Mouse (Mus musculus) fat pad, adult 2 months (tissue): ENCODE measurements at regions not wholly inside any gene's neighbourhood (a gene's known extent, or its start where the extent isn't known, plus 50 kb on each side); places are given as distances from the start of the nearest gene placed in this dataset.
"Not testable (repeated sequence)": the region's sequence is repeated elsewhere in the genome, so short reads cannot be mapped to it uniquely, and the experiment has no call there.

Experiments
- DNase-seq: peaks from one replicate; pipeline ENCODE4 v3.0.0-alpha.2; 2011; ENCODE audit warnings: low read depth, low spot score; ENCODE audit errors: extremely low read depth

- DNase-seq: no peak
Observed at GRCm38 (mm10) chr6:84325384-84326114, 268.2 kb downstream of the Cyp26b1 start.

GRCm38 (mm10) chr6:84324185-84324584, 269.5 kb downstream of the Cyp26b1 start:
- DNase-seq: no peak

GRCm38 (mm10) chr6:84322528-84322927, 271.2 kb downstream of the Cyp26b1 start:
- DNase-seq: no peak

GRCm38 (mm10) chr6:84320586-84320985, 273.1 kb downstream of the Cyp26b1 start:
- DNase-seq: no peak

GRCm38 (mm10) chr6:84318774-84319173, 274.9 kb downstream of the Cyp26b1 start:
- DNase-seq: no peak

GRCm38 (mm10) chr6:84317026-84317425, 276.7 kb downstream of the Cyp26b1 start:
- DNase-seq: no peak

- no peak for DNase-seq
Observed at GRCm38 (mm10) chr6:84315175-84315912, 278.4 kb downstream of the Cyp26b1 start.

- no peak for DNase-seq
Observed at GRCm38 (mm10) chr6:84313797-84314196, 279.9 kb downstream of the Cyp26b1 start.

- no peak for DNase-seq
Observed at GRCm38 (mm10) chr6:84310635-84311241, 283.0 kb downstream of the Cyp26b1 start.

- no peak for DNase-seq
Observed at GRCm38 (mm10) chr6:84307556-84307955, 286.2 kb downstream of the Cyp26b1 start.

GRCm38 (mm10) chr6:84306585-84306984, 287.1 kb downstream of the Cyp26b1 start:
- DNase-seq: no peak

GRCm38 (mm10) chr6:84305093-84305492, 288.6 kb downstream of the Cyp26b1 start:
- DNase-seq: no peak

GRCm38 (mm10) chr6:84302916-84303315, 290.8 kb downstream of the Cyp26b1 start:
- not testable (repeated sequence) for DNase-seq

GRCm38 (mm10) chr6:84299936-84300335, 291.5 kb downstream of the Dysf start:
- DNase-seq: no peak

GRCm38 (mm10) chr6:84299146-84299545, 290.8 kb downstream of the Dysf start:
- DNase-seq: no peak

GRCm38 (mm10) chr6:84273907-84274306, 265.5 kb downstream of the Dysf start:
- not testable (repeated sequence) for DNase-seq

- DNase-seq: no peak
Observed at GRCm38 (mm10) chr6:84272520-84273311, 264.3 kb downstream of the Dysf start.

GRCm38 (mm10) chr6:84271966-84272365, 263.6 kb downstream of the Dysf start:
- DNase-seq: no peak

- no peak for DNase-seq
Observed at GRCm38 (mm10) chr6:84271441-84271840, 263.1 kb downstream of the Dysf start.

GRCm38 (mm10) chr6:84270518-84271165, 262.3 kb downstream of the Dysf start:
- no peak for DNase-seq

GRCm38 (mm10) chr6:84269478-84269877, 261.1 kb downstream of the Dysf start:
- DNase-seq: no peak
